Mouse (Mus musculus): ENCODE data around the gene Cdip1. TPM values are rescaled to one million over a fixed set of nuclear protein-coding genes. Genes with fewer than 3 reads are reported as not detected.
A peak's percentile ranks its signal among the peaks of the same experiment; 100 is the strongest.

Cdip1 gene
- polyA plus RNA-seq, 1 experiment from 2014 or later, result 121 TPM

DNA sequence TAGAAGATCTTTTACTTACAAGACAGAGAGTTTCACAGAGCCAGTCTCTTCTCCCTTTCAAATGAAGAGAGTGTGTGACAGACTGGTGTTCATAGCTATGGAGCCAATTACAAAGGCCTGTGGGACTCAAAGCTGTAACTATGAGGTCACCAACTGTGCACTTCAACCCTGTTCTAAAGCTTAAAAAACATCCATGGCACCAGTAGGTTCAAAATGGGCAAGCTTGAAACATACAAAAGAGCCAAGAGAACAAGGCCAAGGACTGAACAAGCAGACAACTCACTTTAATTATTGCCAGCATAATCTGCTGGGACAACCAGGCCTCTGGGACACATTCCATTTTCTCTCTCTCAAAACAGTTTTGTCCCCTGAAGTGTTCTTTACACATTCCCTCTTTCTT lies 1.9 kb downstream of the Cdip1 start:
- peak overlapping the region; percentile 85 for H3K4me3 ChIP-seq
- peaks cover 10% of the 10 kb centered on the region for H3K36me3 ChIP-seq
- no peaks in the 10 kb centered on the region for H3K9me3 ChIP-seq
- DNase-seq (ENCODE audit: low spot score), result no peak
- H3K27me3 ChIP-seq (ENCODE audit: insufficient read depth, poor library complexity, severe bottlenecking), result no peaks in the 10 kb centered on the region
- peaks cover 54% of the 10 kb centered on the region for H3K4me1 ChIP-seq
- H3K27ac ChIP-seq, result no peak overlapping the region

- peaks cover 12% of the 10 kb centered on the region for H3K36me3 ChIP-seq
- DNase-seq (ENCODE audit: low spot score), result no peak
- peaks cover 75% of the 10 kb centered on the region for H3K4me1 ChIP-seq
- no peaks in the 10 kb centered on the region for H3K9me3 ChIP-seq
- no peak overlapping the region for H3K4me3 ChIP-seq
- WGBS, result 75% methylated on average over 4 of the region's 4 CpGs
- no peaks in the 10 kb centered on the region for H3K27me3 ChIP-seq (ENCODE audit: insufficient read depth, poor library complexity, severe bottlenecking)
- H3K27ac ChIP-seq, result no peak overlapping the region
Measured at GRCm38 (mm10) chr16:4785706-4786105, 4.4 kb downstream of the Cdip1 start.

GRCm38 (mm10) chr16:4782515-4782914 lies 7.6 kb downstream of the Cdip1 start:
- DNase-seq (ENCODE audit: low spot score), result no peak
- Histone ChIP-seq H3K27ac (peak overlapping the region; percentile 78; the same call in 1 of the 2 replicates), H3K4me1 (peaks cover 72% of the 10 kb centered on the region), H3K27me3 (ENCODE audit: insufficient read depth, poor library complexity, severe bottlenecking) (no peaks in the 10 kb centered on the region), H3K36me3 (peaks cover 35% of the 10 kb centered on the region), H3K4me3 (no peak overlapping the region), H3K9me3 (no peaks in the 10 kb centered on the region)

GRCm38 (mm10) chr16:4781524-4782196 lies 8.4 kb downstream of the Cdip1 start:
- Histone ChIP-seq H3K27me3 (ENCODE audit: insufficient read depth, poor library complexity, severe bottlenecking) (no peaks in the 10 kb centered on the region), H3K9me3 (no peaks in the 10 kb centered on the region), H3K4me1 (peaks cover 69% of the 10 kb centered on the region), H3K36me3 (peaks cover 37% of the 10 kb centered on the region), H3K27ac (peak overlapping the region; percentile 82), H3K4me3 (peak overlapping the region; percentile 36)
- WGBS, result 58% methylated on average over 5 of the region's 5 CpGs
- DNase-seq (ENCODE audit: low spot score), result peak; percentile 70

GRCm38 (mm10) chr16:4778940-4779339 lies 11.2 kb downstream of the Cdip1 start:
- no peak overlapping the region for H3K4me3 ChIP-seq
- DNase-seq (ENCODE audit: low spot score), result peak; percentile 65
- peaks cover 39% of the 10 kb centered on the region for H3K36me3 ChIP-seq
- no peaks in the 10 kb centered on the region for H3K9me3 ChIP-seq
- H3K27me3 ChIP-seq (ENCODE audit: insufficient read depth, poor library complexity, severe bottlenecking), result no peaks in the 10 kb centered on the region
- H3K27ac ChIP-seq, result no peak overlapping the region
- peaks cover 46% of the 10 kb centered on the region for H3K4me1 ChIP-seq
- 87% methylated on average over 4 of the region's 4 CpGs for WGBS

DNA sequence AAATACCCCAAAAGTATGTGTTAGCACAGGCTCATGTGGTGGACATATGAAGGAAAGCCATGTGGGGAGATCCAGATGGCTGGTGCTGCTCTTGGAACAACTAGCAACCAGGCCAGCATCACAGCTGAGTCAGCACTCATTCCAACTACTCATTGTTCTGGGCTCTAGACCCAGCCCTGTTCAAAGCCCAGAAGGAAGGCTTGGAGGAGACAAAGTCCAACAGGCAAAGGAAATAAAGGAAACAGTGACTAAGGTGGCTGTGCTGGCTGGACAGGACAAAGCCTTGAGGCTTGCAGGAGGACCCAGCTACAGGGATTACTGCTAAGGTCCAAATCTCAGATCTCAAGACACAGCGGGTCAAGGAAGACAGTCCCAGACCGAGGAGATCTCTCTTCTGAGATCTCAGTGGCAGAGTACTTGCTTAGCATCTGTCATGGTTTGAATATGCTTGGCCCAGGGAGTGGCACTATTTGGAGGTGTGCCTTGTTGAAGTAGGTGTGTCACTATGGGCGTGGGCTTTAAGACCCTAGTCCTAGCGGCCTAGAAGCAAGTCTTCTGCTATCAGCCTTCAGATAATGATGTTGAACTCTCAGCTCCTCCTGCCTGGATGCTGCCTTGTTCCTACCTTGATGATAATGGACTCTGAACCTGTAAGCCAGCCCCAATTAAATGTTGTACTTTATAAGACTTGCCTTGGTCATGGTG lies 12.0 kb downstream of the Cdip1 start:
- Histone ChIP-seq H3K4me3 (no peak overlapping the region), H3K4me1 (peaks cover 45% of the 10 kb centered on the region), H3K9me3 (no peaks in the 10 kb centered on the region), H3K27me3 (ENCODE audit: insufficient read depth, poor library complexity, severe bottlenecking) (no peaks in the 10 kb centered on the region), H3K36me3 (peaks cover 32% of the 10 kb centered on the region), H3K27ac (no peak overlapping the region)
- 83% methylated on average over 4 of the region's 4 CpGs for WGBS
- DNase-seq (ENCODE audit: low spot score), result peak; percentile 52

- Histone ChIP-seq H3K36me3 (peaks cover 32% of the 10 kb centered on the region), H3K27me3 (ENCODE audit: insufficient read depth, poor library complexity, severe bottlenecking) (no peaks in the 10 kb centered on the region), H3K4me3 (no peak overlapping the region), H3K27ac (no peak overlapping the region), H3K9me3 (no peaks in the 10 kb centered on the region), H3K4me1 (peaks cover 39% of the 10 kb centered on the region)
- WGBS, result 89% methylated on average over 3 of the region's 3 CpGs
- DNase-seq (ENCODE audit: low spot score), result peak; percentile 59
Measured at GRCm38 (mm10) chr16:4777171-4777904, 12.8 kb downstream of the Cdip1 start.

GRCm38 (mm10) chr16:4773289-4773970 lies 16.7 kb downstream of the Cdip1 start:
- H3K36me3 ChIP-seq, result peaks cover 44% of the 10 kb centered on the region
- H3K9me3 ChIP-seq, result no peaks in the 10 kb centered on the region
- H3K4me1 ChIP-seq, result peaks cover 21% of the 10 kb centered on the region
- H3K27ac ChIP-seq, result no peak overlapping the region
- no peak overlapping the region for H3K4me3 ChIP-seq
- 50% methylated on average over 1 of the region's 1 CpGs for WGBS
- peak; percentile 68 for DNase-seq (ENCODE audit: low spot score)
- no peaks in the 10 kb centered on the region for H3K27me3 ChIP-seq (ENCODE audit: insufficient read depth, poor library complexity, severe bottlenecking)

- Histone ChIP-seq H3K9me3 (no peaks in the 10 kb centered on the region), H3K27ac (no peak overlapping the region), H3K36me3 (peaks cover 75% of the 10 kb centered on the region), H3K4me3 (no peak overlapping the region), H3K4me1 (peaks cover 8% of the 10 kb centered on the region; the same call in 1 of the 2 replicates), H3K27me3 (ENCODE audit: insufficient read depth, poor library complexity, severe bottlenecking) (no peaks in the 10 kb centered on the region)
- peak; percentile 73 for DNase-seq (ENCODE audit: low spot score)
- 89% methylated on average over 5 of the region's 5 CpGs for WGBS
Measured at GRCm38 (mm10) chr16:4768719-4769118, 21.4 kb downstream of the Cdip1 start.

GRCm38 (mm10) chr16:4767012-4767790 lies 22.9 kb downstream of the Cdip1 start:
- H3K27ac ChIP-seq, result no peak overlapping the region
- WGBS, result 81% methylated on average over 6 of the region's 6 CpGs

DNA sequence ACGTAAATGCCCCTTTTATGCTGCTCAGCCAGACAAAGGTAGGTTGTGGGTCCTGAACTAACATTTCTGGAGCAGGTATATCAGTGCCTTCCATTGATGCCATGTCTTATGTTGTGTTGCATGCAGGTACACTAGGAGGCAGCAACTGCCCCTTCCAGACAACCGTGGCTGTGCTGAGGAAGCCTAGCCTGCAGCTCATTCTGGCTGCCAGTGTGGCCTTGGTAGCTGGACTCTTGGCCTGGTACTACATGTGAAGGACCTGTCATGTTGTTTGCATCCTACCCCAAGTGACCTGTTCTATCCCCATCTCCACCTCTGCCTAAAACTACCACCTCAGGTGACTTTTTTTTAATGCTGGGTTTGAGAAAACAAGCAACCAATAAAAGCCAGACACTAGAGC lies 24.2 kb downstream of the Cdip1 start:
- WGBS, result 76% methylated on average over 2 of the region's 2 CpGs
- no peaks in the 10 kb centered on the region for H3K27me3 ChIP-seq (ENCODE audit: insufficient read depth, poor library complexity, severe bottlenecking)
- no peak overlapping the region for H3K27ac ChIP-seq
- no peaks in the 10 kb centered on the region for H3K9me3 ChIP-seq
- no peak for DNase-seq (ENCODE audit: low spot score)
- peaks cover 5% of the 10 kb centered on the region; the same call in 1 of the 2 replicates for H3K4me1 ChIP-seq
- H3K36me3 ChIP-seq, result peaks cover 76% of the 10 kb centered on the region
- H3K4me3 ChIP-seq, result no peak overlapping the region

More at GRCm38 (mm10) chr16:4767012-4767790, 22.9 kb downstream of the Cdip1 start:
- no peaks in the 10 kb centered on the region for H3K4me1 ChIP-seq
- no peaks in the 10 kb centered on the region for H3K27me3 ChIP-seq (ENCODE audit: insufficient read depth, poor library complexity, severe bottlenecking)
- H3K36me3 ChIP-seq, result peaks cover 77% of the 10 kb centered on the region
- DNase-seq (ENCODE audit: low spot score), result no peak
- H3K9me3 ChIP-seq, result no peaks in the 10 kb centered on the region
- no peak overlapping the region for H3K4me3 ChIP-seq

GRCm38 (mm10) chr16:4763276-4763675 lies 26.8 kb downstream of the Cdip1 start:
- Histone ChIP-seq H3K27me3 (ENCODE audit: insufficient read depth, poor library complexity, severe bottlenecking) (no peaks in the 10 kb centered on the region), H3K9me3 (no peaks in the 10 kb centered on the region), H3K4me1 (peaks cover 5% of the 10 kb centered on the region; the same call in 1 of the 2 replicates), H3K4me3 (no peak overlapping the region), H3K27ac (no peak overlapping the region), H3K36me3 (peaks cover 50% of the 10 kb centered on the region)
- WGBS, result 37% methylated on average over 2 of the region's 2 CpGs
- peak; percentile 77 for DNase-seq (ENCODE audit: low spot score)

All from heart, embryonic 10.5 days (tissue).